Mouse (Mus musculus): Measurements from ENCODE around the gene Stk24. TPM values are rescaled to one million over a fixed set of nuclear protein-coding genes. Genes with fewer than 3 reads are reported as not detected.

Stk24 gene
- polyA plus RNA-seq, 1 experiment from 2014 or later: 51.5 TPM

DNA sequence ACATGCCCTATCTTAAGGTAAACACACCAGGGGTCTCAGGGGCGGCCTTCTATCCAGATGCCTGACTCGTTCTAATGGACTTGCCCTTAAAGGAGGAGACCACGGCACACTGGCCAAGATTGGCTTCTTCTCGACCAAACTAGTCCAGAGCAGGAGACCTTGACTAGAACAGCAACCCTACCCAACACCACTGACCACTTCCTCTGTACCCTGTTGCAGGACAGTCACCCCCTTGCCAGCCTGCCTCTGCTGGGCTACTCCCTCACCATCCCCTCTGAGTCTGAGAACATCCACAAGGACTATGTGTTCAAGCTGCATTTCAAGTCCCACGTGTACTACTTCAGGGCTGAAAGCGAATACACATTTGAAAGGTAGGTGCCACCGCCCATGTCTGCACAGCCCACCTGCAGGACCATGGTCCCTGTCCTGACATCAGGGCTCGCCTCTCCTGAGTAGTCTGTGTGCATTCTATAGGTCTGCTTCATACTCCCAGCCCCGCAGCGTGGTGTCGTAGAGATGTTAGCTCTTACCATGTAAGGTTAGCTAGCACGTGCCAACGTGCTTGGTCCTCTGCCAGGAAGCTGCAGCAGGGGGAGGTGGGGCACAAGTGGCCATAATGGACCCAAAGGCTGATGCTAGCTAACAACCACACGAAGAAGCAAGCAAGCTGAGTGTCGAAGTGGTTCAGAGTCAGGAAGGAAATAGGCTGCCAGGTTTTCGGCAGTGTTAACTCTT, 99.0 kb downstream of the Stk24 start:
- H3K9me3 ChIP-seq (ENCODE audit: control insufficient read depth, low read length): no peaks in the 10 kb centered on the region
- H3K4me1 ChIP-seq (ENCODE audit: control insufficient read depth, insufficient read depth, low read length): no peaks in the 10 kb centered on the region
- 83% methylated on average over 16 of the region's 16 CpGs for WGBS
- no peak overlapping the region for H3K9ac ChIP-seq (ENCODE audit: low read depth, low read length)
- H3K4me3 ChIP-seq (ENCODE audit: low read length): no peak overlapping the region
- no peaks in the 10 kb centered on the region for H3K27me3 ChIP-seq (ENCODE audit: control insufficient read depth, insufficient read depth, low read length)
- H3K4me2 ChIP-seq (replicated peaks; ENCODE audit: low read depth, low read length): no peak overlapping the region
- no peak for ATAC-seq (ENCODE audit: low FRiP score, low TSS enrichment)
- peaks cover 89% of the 10 kb centered on the region for H3K36me3 ChIP-seq (ENCODE audit: control insufficient read depth, insufficient read depth, low read length)
- no peak overlapping the region for H3K27ac ChIP-seq (ENCODE audit: low read depth, low read length)

DNA sequence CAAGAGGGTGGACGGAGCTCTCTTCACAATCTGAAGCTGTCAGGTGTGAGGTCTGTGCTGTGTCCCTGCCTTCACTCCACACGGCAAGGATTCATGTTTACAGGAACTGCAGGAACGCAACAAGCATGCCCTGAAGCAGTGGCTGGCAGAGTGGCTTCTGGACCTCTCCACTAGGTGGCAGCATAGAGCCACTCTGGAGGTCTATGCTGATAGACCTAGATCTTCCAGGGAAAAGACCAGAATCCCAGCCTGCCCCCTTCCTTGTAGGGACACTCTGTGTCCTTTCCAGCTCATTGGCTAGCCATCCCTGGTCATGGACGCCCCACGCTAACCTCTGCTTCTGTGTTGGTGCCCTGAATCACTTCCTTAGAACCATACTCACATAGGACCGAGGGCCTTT, 100.7 kb downstream of the Stk24 start:
- H3K4me1 ChIP-seq (ENCODE audit: control insufficient read depth, insufficient read depth, low read length): no peaks in the 10 kb centered on the region
- H3K9me3 ChIP-seq (ENCODE audit: control insufficient read depth, low read length): no peaks in the 10 kb centered on the region
- no peaks in the 10 kb centered on the region for H3K27me3 ChIP-seq (ENCODE audit: control insufficient read depth, insufficient read depth, low read length)
- no peak overlapping the region for H3K9ac ChIP-seq (ENCODE audit: low read depth, low read length)
- 31% methylated on average over 6 of the region's 6 CpGs for WGBS
- no peak overlapping the region for H3K27ac ChIP-seq (ENCODE audit: low read depth, low read length)
- peaks cover 86% of the 10 kb centered on the region for H3K36me3 ChIP-seq (ENCODE audit: control insufficient read depth, insufficient read depth, low read length)
- peak; percentile 69 for ATAC-seq (ENCODE audit: low FRiP score, low TSS enrichment)
- no peak overlapping the region for H3K4me3 ChIP-seq (ENCODE audit: low read length)
- no peak overlapping the region for H3K4me2 ChIP-seq (replicated peaks; ENCODE audit: low read depth, low read length)

DNA sequence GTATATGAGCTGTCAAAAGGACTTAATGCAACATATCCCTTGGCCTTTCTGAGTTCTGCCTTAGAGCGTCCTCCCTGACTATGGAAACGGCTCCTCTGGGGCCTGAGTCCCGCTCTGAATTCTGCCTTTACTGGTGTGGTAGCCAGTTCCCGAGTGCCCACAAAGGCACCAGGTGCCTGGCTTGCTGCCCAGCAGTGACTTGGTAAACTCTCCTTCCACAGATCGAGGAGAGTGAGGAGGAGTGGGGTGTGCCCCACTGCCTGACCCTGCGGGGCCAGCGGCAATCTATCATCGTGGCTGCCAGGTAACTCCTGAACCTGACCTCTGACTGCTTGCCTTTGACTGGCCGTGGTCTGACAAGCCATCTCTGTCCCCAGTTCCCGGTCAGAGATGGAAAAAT, 103.8 kb downstream of the Stk24 start:
- Histone ChIP-seq H3K4me3 (ENCODE audit: low read length) (no peak overlapping the region), H3K4me1 (ENCODE audit: control insufficient read depth, insufficient read depth, low read length) (no peaks in the 10 kb centered on the region), H3K27ac (ENCODE audit: low read depth, low read length) (no peak overlapping the region), H3K4me2 (replicated peaks; ENCODE audit: low read depth, low read length) (no peak overlapping the region), H3K9ac (ENCODE audit: low read depth, low read length) (no peak overlapping the region), H3K36me3 (ENCODE audit: control insufficient read depth, insufficient read depth, low read length) (peaks cover 84% of the 10 kb centered on the region), H3K9me3 (ENCODE audit: control insufficient read depth, low read length) (no peaks in the 10 kb centered on the region), H3K27me3 (ENCODE audit: control insufficient read depth, insufficient read depth, low read length) (no peaks in the 10 kb centered on the region)
- ATAC-seq (ENCODE audit: low FRiP score, low TSS enrichment): no peak
- WGBS: 71% methylated on average over 10 of the region's 10 CpGs

DNA sequence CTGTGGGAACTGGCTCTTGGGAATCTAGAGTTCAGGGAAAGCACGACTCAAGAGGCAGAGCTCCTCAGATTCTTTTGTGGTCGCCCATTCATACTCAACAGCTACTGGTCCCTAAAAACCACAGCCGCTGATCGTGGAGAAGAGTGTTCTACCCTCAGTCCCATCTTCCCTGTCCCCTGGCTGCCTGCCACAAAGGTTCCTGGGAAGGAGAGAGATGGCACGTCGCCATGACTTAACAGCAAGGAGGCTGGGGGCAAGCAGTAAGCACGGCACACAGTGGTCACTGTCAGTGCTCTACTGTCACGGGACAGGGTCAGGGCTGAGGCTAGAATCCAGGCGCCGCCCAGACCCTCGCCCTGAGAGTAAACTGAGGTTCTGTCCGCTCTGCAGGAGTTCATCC, 104.8 kb downstream of the Stk24 start:
- no peaks in the 10 kb centered on the region for H3K9me3 ChIP-seq (ENCODE audit: control insufficient read depth, low read length)
- H3K4me3 ChIP-seq (ENCODE audit: low read length): no peak overlapping the region
- H3K4me1 ChIP-seq (ENCODE audit: control insufficient read depth, insufficient read depth, low read length): no peaks in the 10 kb centered on the region
- peaks cover 84% of the 10 kb centered on the region for H3K36me3 ChIP-seq (ENCODE audit: control insufficient read depth, insufficient read depth, low read length)
- 88% methylated on average over 12 of the region's 12 CpGs for WGBS
- no peak for ATAC-seq (ENCODE audit: low FRiP score, low TSS enrichment)
- H3K9ac ChIP-seq (ENCODE audit: low read depth, low read length): no peak overlapping the region
- H3K27me3 ChIP-seq (ENCODE audit: control insufficient read depth, insufficient read depth, low read length): no peaks in the 10 kb centered on the region
- no peak overlapping the region for H3K27ac ChIP-seq (ENCODE audit: low read depth, low read length)
- H3K4me2 ChIP-seq (replicated peaks; ENCODE audit: low read depth, low read length): no peak overlapping the region

DNA sequence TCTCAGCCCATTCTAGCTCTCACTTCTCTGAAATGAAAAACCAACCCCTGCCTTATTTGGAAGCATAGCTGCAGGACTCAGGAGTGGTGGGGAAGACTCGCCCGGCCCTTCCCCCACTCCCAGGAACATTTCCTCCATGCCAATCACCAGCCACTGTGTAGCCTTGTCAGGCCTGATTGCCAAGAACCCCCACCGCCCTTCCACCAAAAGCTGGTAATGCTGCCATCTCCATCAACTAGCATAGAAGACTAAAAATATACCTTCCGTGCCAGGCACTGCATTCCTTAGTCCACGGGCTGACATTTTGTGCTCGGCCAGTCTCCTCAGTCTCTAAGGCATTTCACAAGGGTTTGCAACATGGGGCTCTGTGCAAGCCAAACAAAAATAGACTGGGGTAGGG, 109.3 kb downstream of the Stk24 start:
- no peak for ATAC-seq (ENCODE audit: low FRiP score, low TSS enrichment)
- H3K27me3 ChIP-seq (ENCODE audit: control insufficient read depth, insufficient read depth, low read length): no peaks in the 10 kb centered on the region
- no peak overlapping the region for H3K4me3 ChIP-seq (ENCODE audit: low read length)
- H3K9ac ChIP-seq (ENCODE audit: low read depth, low read length): no peak overlapping the region
- peaks cover 74% of the 10 kb centered on the region for H3K36me3 ChIP-seq (ENCODE audit: control insufficient read depth, insufficient read depth, low read length)
- 92% methylated on average over 6 of the region's 6 CpGs for WGBS
- no peaks in the 10 kb centered on the region for H3K4me1 ChIP-seq (ENCODE audit: control insufficient read depth, insufficient read depth, low read length)
- no peaks in the 10 kb centered on the region for H3K9me3 ChIP-seq (ENCODE audit: control insufficient read depth, low read length)
- no peak overlapping the region for H3K27ac ChIP-seq (ENCODE audit: low read depth, low read length)
- no peak overlapping the region for H3K4me2 ChIP-seq (replicated peaks; ENCODE audit: low read depth, low read length)

DNA sequence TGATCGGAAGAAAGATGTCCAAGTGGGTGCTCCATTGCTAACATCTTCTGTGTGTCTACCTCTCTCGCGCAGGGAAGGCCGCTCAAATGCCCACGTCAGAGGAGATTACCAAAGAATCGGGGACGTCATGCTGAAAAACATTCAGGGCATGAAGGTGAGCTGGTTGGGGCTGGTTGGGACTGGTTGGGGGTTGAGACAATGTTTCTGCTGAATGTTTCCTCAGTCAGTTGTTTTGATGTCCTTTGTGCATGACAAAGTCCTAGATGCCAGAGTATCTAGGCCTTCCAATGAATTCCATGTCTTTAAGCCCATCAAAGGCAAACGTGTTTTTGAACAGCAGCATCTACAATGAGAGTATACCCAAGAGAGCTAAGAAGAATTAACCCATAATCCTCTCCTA, 112.0 kb downstream of the Stk24 start:
- ATAC-seq (ENCODE audit: low FRiP score, low TSS enrichment): no peak
- 93% methylated on average over 8 of the region's 8 CpGs for WGBS
- no peak overlapping the region for H3K9ac ChIP-seq (ENCODE audit: low read depth, low read length)
- H3K36me3 ChIP-seq (ENCODE audit: control insufficient read depth, insufficient read depth, low read length): peaks cover 65% of the 10 kb centered on the region
- 0 out of 2 replicates have a peak, but pooled peaks cover under 1% of the 10 kb centered on the region for H3K4me1 ChIP-seq (ENCODE audit: control insufficient read depth, insufficient read depth, low read length)
- H3K27ac ChIP-seq (ENCODE audit: low read depth, low read length): no peak overlapping the region
- no peak overlapping the region for H3K4me3 ChIP-seq (ENCODE audit: low read length)
- no peaks in the 10 kb centered on the region for H3K27me3 ChIP-seq (ENCODE audit: control insufficient read depth, insufficient read depth, low read length)
- H3K4me2 ChIP-seq (replicated peaks; ENCODE audit: low read depth, low read length): no peak overlapping the region
- no peaks in the 10 kb centered on the region for H3K9me3 ChIP-seq (ENCODE audit: control insufficient read depth, low read length)

DNA sequence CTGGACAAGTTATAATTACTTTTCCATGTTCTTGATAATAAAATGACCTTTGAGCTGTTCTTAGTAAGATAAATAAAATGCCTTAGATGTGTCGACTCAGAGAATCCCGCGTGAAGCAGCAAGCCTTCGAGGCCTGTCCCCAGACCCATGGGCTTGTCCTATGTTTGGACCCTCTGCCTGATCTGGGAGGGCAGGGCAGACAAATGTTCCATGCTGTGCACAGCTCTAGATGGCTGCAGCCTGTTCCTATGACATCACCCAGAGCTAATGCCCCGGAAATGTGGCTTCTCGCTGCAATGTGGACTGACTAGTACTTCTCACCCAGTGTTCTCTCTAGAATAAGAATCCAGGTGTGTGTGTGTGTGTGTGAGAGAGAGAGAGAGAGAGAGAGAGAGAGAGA, 115.4 kb downstream of the Stk24 start:
- WGBS: 92% methylated on average over 6 of the region's 6 CpGs
- no peak for ATAC-seq (ENCODE audit: low FRiP score, low TSS enrichment)
- H3K4me3 ChIP-seq (ENCODE audit: low read length): no peak overlapping the region

DNA sequence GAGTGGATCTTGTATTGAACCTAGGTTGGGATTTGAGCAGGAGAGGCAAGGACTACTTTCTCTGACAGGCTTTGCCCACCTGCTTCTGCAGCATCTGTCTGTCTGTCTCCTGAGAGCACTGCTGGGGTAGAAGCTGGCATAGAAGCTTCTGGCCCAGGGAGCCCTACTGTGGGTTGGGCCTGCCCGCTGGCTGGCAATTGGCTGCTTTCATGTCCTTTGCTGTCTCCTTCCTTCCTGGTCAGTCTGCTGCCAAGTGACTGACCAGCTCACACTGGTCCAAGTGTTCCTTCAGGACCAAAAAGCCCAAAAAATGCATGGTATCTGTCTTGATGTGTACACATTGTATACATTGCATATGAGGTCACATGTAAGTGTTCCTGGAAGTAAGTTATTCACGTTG, 115.9 kb downstream of the Stk24 start:
- H3K4me3 ChIP-seq (ENCODE audit: low read length): no peak overlapping the region
- H3K27me3 ChIP-seq (ENCODE audit: control insufficient read depth, insufficient read depth, low read length): no peaks in the 10 kb centered on the region
- peaks cover 50% of the 10 kb centered on the region; the same call in 1 of the 2 replicates for H3K36me3 ChIP-seq (ENCODE audit: control insufficient read depth, insufficient read depth, low read length)
- 89% methylated on average over 2 of the region's 2 CpGs for WGBS
- ATAC-seq (ENCODE audit: low FRiP score, low TSS enrichment): no peak
- H3K27ac ChIP-seq (ENCODE audit: low read depth, low read length): no peak overlapping the region
- H3K4me1 ChIP-seq (ENCODE audit: control insufficient read depth, insufficient read depth, low read length): 0 out of 2 replicates have a peak, but pooled peaks cover 2% of the 10 kb centered on the region
- H3K9ac ChIP-seq (ENCODE audit: low read depth, low read length): no peak overlapping the region
- no peak overlapping the region for H3K4me2 ChIP-seq (replicated peaks; ENCODE audit: low read depth, low read length)
- no peaks in the 10 kb centered on the region for H3K9me3 ChIP-seq (ENCODE audit: control insufficient read depth, low read length)

More for the DNA sequence above, 115.4 kb downstream of the Stk24 start:
- Histone ChIP-seq H3K9me3 (ENCODE audit: control insufficient read depth, low read length) (no peaks in the 10 kb centered on the region), H3K4me1 (ENCODE audit: control insufficient read depth, insufficient read depth, low read length) (0 out of 2 replicates have a peak, but pooled peaks cover 2% of the 10 kb centered on the region), H3K27me3 (ENCODE audit: control insufficient read depth, insufficient read depth, low read length) (no peaks in the 10 kb centered on the region), H3K4me2 (replicated peaks; ENCODE audit: low read depth, low read length) (no peak overlapping the region), H3K27ac (ENCODE audit: low read depth, low read length) (no peak overlapping the region), H3K9ac (ENCODE audit: low read depth, low read length) (no peak overlapping the region), H3K36me3 (ENCODE audit: control insufficient read depth, insufficient read depth, low read length) (peaks cover 47% of the 10 kb centered on the region; the same call in 1 of the 2 replicates)

DNA sequence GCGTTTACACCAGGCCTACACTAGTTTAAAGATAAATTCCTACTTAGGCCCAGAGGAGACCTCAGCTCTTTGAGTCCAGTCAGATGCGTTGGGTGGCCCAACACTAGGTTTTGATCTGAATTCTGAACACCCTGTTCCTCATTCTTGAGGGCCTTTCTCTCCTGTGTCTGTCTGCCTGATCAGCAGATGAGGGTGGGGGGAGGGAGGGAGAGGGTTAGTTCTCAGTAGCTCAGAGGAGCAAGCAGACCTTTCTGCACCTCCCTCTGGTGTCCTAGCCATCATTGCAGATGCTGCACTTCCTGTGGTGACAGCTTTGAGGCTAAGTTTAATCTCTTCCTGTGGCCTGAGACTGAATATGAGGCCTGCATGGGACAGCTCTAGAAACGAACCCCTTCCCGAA, 117.2 kb downstream of the Stk24 start:
- Histone ChIP-seq H3K4me2 (replicated peaks; ENCODE audit: low read depth, low read length) (no peak overlapping the region), H3K4me1 (ENCODE audit: control insufficient read depth, insufficient read depth, low read length) (0 out of 2 replicates have a peak, but pooled peaks cover 2% of the 10 kb centered on the region), H3K27me3 (ENCODE audit: control insufficient read depth, insufficient read depth, low read length) (no peaks in the 10 kb centered on the region), H3K36me3 (ENCODE audit: control insufficient read depth, insufficient read depth, low read length) (peaks cover 57% of the 10 kb centered on the region), H3K27ac (ENCODE audit: low read depth, low read length) (no peak overlapping the region), H3K4me3 (ENCODE audit: low read length) (no peak overlapping the region), H3K9me3 (ENCODE audit: control insufficient read depth, low read length) (no peaks in the 10 kb centered on the region), H3K9ac (ENCODE audit: low read depth, low read length) (no peak overlapping the region)
- no peak for ATAC-seq (ENCODE audit: low FRiP score, low TSS enrichment)
- WGBS: 72% methylated on average over 4 of the region's 4 CpGs

Measured in kidney, embryonic 14.5 days (tissue).